Mouse (Mus musculus) CH12.LX (cell line): Measurements from ENCODE around the gene Tmem204. TPM values are rescaled to one million over a fixed set of nuclear protein-coding genes. Genes with fewer than 3 reads are reported as not detected.

Source experiments
- DNase-seq: peaks from one replicate; pipeline ENCODE4 v3.0.0-alpha.2; 2013; ENCODE audit errors: extremely low read depth
- H3K27ac ChIP-seq: 2 replicates; pipeline ENCODE4 v1.5.1; 2012; ENCODE audit warnings: low read depth, mild to moderate bottlenecking, control low read depth, moderate library complexity; ENCODE audit not compliant: insufficient read depth
- H3K27me3 ChIP-seq: replicated peaks from 2 replicates; pipeline ENCODE3; 2012; ENCODE audit warnings: inconsistent platforms
- H3K36me3 ChIP-seq, 2 experiments: replicated peaks in 1 of 2; 2 replicates each; pipeline versions ENCODE3 to v1.6.1; 2012; ENCODE audit warnings: inconsistent platforms in 1 of 2, low read length in 1 of 2, mild to moderate bottlenecking in 1 of 2, mixed read lengths in 1 of 2, moderate library complexity in 1 of 2; ENCODE audit not compliant: control insufficient read depth in 1 of 2, insufficient read depth in 1 of 2
- H3K4me1 ChIP-seq, 2 experiments: 2 replicates each; pipeline ENCODE4 v1.6.1; 2012; ENCODE audit warnings: inconsistent platforms in 1 of 2, moderate library complexity in 1 of 2; ENCODE audit not compliant: insufficient read depth in 2 of 2, control insufficient read depth in 1 of 2
- H3K4me2 ChIP-seq: 2 replicates; pipeline ENCODE4 v1.6.1; 2012; ENCODE audit warnings: low read depth, mild to moderate bottlenecking, control low read depth; ENCODE audit not compliant: poor library complexity, insufficient read depth, severe bottlenecking
- H3K4me3 ChIP-seq, 3 experiments: fragments of 150-350 bp in 1 of 3; sonication (generic) in 1 of 3; replicated peaks in 1 of 3; 2 replicates each; pipeline versions ENCODE3 to v1.5.1; 2011 to 2012; ENCODE audit warnings: low read depth in 2 of 3, low read length in 2 of 3, mild to moderate bottlenecking in 2 of 3, moderate library complexity in 2 of 3, control low read depth in 1 of 3, improper control_type of control experiment in 1 of 3, inconsistent platforms in 1 of 3, mixed read lengths in 1 of 3; ENCODE audit not compliant: poor library complexity in 1 of 3
- H3K79me2 ChIP-seq: replicated peaks from 2 replicates; pipeline ENCODE4 v1.6.1; 2012; ENCODE audit warnings: mild to moderate bottlenecking, moderate library complexity; ENCODE audit not compliant: control insufficient read depth, poor library complexity, insufficient read depth, severe bottlenecking; ENCODE audit errors: extremely low read depth
- H3K9ac ChIP-seq: 2 replicates; pipeline ENCODE4 v1.6.1; 2012; ENCODE audit warnings: low read depth, mild to moderate bottlenecking, control low read depth, moderate library complexity; ENCODE audit not compliant: insufficient read depth
- H3K9me3 ChIP-seq: replicated peaks from 2 replicates; pipeline ENCODE3; 2012; ENCODE audit warnings: low read length, inconsistent platforms, mixed read lengths
- BHLHE40 ChIP-seq: IDR thresholded peaks from 2 replicates; pipeline ENCODE4 v1.6.1; 2011; ENCODE audit warnings: mild to moderate bottlenecking, low read depth, low read length, improper control_type of control experiment
- CHD1 ChIP-seq: IDR thresholded peaks from 2 replicates; pipeline ENCODE4 v1.6.1; 2012; ENCODE audit warnings: low read depth, low read length, improper control_type of control experiment, inconsistent platforms
- CHD2 ChIP-seq: IDR thresholded peaks from 2 replicates; pipeline ENCODE4 v1.6.1; 2011; ENCODE audit warnings: low read length, improper control_type of control experiment
- CTCF ChIP-seq, 2 experiments: IDR thresholded peaks in 1 of 2; conservative IDR thresholded peaks in 1 of 2; 2 replicates each; pipeline ENCODE4 v1.5.1; 2011 to 2012; ENCODE audit warnings: low read depth in 2 of 2, low read length in 2 of 2, improper control_type of control experiment in 1 of 2, inconsistent platforms in 1 of 2, mild to moderate bottlenecking in 1 of 2, moderate library complexity in 1 of 2
- E2F4 ChIP-seq: IDR thresholded peaks from 2 replicates; pipeline ENCODE4 v1.6.1; 2011; ENCODE audit warnings: low read depth, low read length, improper control_type of control experiment; ENCODE audit not compliant: insufficient replicate concordance
- ELF1 ChIP-seq: IDR thresholded peaks from 2 replicates; pipeline ENCODE4 v1.6.1; 2014; ENCODE audit warnings: low read depth, mild to moderate bottlenecking, inconsistent platforms, low read length, improper control_type of control experiment
- EP300 ChIP-seq: IDR thresholded peaks from 2 replicates; pipeline ENCODE4 v1.6.1; 2011; ENCODE audit warnings: low read length, improper control_type of control experiment
- ETS1 ChIP-seq: conservative IDR thresholded peaks from 2 replicates; pipeline ENCODE4 v1.6.1; 2012; ENCODE audit warnings: low read depth, mild to moderate bottlenecking, inconsistent platforms, low read length, improper control_type of control experiment, moderate library complexity
- GABPA ChIP-seq: IDR thresholded peaks from 2 replicates; pipeline ENCODE4 v1.6.1; 2012; ENCODE audit warnings: low read depth, low read length, improper control_type of control experiment, inconsistent platforms; ENCODE audit not compliant: insufficient replicate concordance
- HCFC1 ChIP-seq: IDR thresholded peaks from 2 replicates; pipeline ENCODE4 v1.6.1; 2012; ENCODE audit warnings: low read depth, mild to moderate bottlenecking, inconsistent platforms, low read length, improper control_type of control experiment
- IRF4 ChIP-seq: IDR thresholded peaks from 2 replicates; pipeline ENCODE4 v1.6.1; 2014; ENCODE audit warnings: low read depth, mild to moderate bottlenecking, inconsistent platforms, low read length, improper control_type of control experiment
- JUN ChIP-seq: IDR thresholded peaks from 2 replicates; pipeline ENCODE4 v1.6.1; 2011; ENCODE audit warnings: low read depth, mild to moderate bottlenecking, low read length, improper control_type of control experiment, moderate library complexity; ENCODE audit not compliant: insufficient read depth
- JUND ChIP-seq: conservative IDR thresholded peaks from 2 replicates; pipeline ENCODE4 v1.6.1; 2011; ENCODE audit warnings: low read depth, low read length, improper control_type of control experiment
- KAT2A ChIP-seq: IDR thresholded peaks from 2 replicates; pipeline ENCODE4 v1.6.1; 2012; ENCODE audit warnings: low read length, improper control_type of control experiment, inconsistent platforms; ENCODE audit not compliant: insufficient replicate concordance
- MAFK ChIP-seq: IDR thresholded peaks from 2 replicates; pipeline ENCODE4 v1.6.1; 2011; ENCODE audit warnings: low read length, improper control_type of control experiment; ENCODE audit not compliant: insufficient replicate concordance
- MAX ChIP-seq: IDR thresholded peaks from 2 replicates; pipeline ENCODE4 v1.6.1; 2011; ENCODE audit warnings: low read length, improper control_type of control experiment
- MAZ ChIP-seq: IDR thresholded peaks from 2 replicates; pipeline ENCODE4 v1.6.1; 2012; ENCODE audit warnings: low read depth, mild to moderate bottlenecking, inconsistent platforms, low read length, improper control_type of control experiment, moderate library complexity
- MEF2A ChIP-seq: IDR thresholded peaks from 2 replicates; pipeline ENCODE4 v1.6.1; 2014; ENCODE audit warnings: low read depth, mild to moderate bottlenecking, inconsistent platforms, low read length, improper control_type of control experiment, borderline replicate concordance
- MXI1 ChIP-seq: IDR thresholded peaks from 2 replicates; pipeline ENCODE4 v1.6.1; 2011; ENCODE audit warnings: mild to moderate bottlenecking, low read depth, low read length, improper control_type of control experiment
- MYC ChIP-seq: IDR thresholded peaks from 2 replicates; pipeline ENCODE4 v1.6.1; 2011; ENCODE audit warnings: low read depth, mild to moderate bottlenecking, improper control_type of control experiment, low read length
- NELFE ChIP-seq: IDR thresholded peaks from 2 replicates; pipeline ENCODE4 v1.6.1; 2011; ENCODE audit warnings: low read depth, low read length, improper control_type of control experiment
- NRF1 ChIP-seq: IDR thresholded peaks from 2 replicates; pipeline ENCODE4 v1.6.1; 2014; ENCODE audit warnings: low read depth, mild to moderate bottlenecking, inconsistent platforms, low read length, improper control_type of control experiment, moderate library complexity
- PAX5 ChIP-seq: IDR thresholded peaks from 2 replicates; pipeline ENCODE4 v1.6.1; 2012; ENCODE audit warnings: low read length, inconsistent platforms, mixed read lengths
- POLR2A ChIP-seq: IDR thresholded peaks from 2 replicates; pipeline ENCODE4 v1.6.1; 2011; ENCODE audit warnings: low read depth, mild to moderate bottlenecking, improper control_type of control experiment, low read length
- POLR2AphosphoS2 ChIP-seq: IDR thresholded peaks from 2 replicates; pipeline ENCODE4 v1.6.1; 2011; ENCODE audit warnings: low read depth, low read length, improper control_type of control experiment
- RAD21 ChIP-seq: IDR thresholded peaks from 2 replicates; pipeline ENCODE4 v1.6.1; 2011; ENCODE audit warnings: low read depth, mild to moderate bottlenecking, low read length, improper control_type of control experiment, moderate library complexity
- RCOR1 ChIP-seq: conservative IDR thresholded peaks from 2 replicates; pipeline ENCODE4 v1.6.1; 2012; ENCODE audit warnings: low read depth, mild to moderate bottlenecking, inconsistent platforms, low read length, improper control_type of control experiment
- SIN3A ChIP-seq: IDR thresholded peaks from 2 replicates; pipeline ENCODE4 v1.6.1; 2012; ENCODE audit warnings: low read length, improper control_type of control experiment, inconsistent platforms
- SMC3 ChIP-seq: IDR thresholded peaks from 2 replicates; pipeline ENCODE4 v1.6.1; 2011; ENCODE audit warnings: low read depth, low read length, improper control_type of control experiment
- TBP ChIP-seq: conservative IDR thresholded peaks from 2 replicates; pipeline ENCODE4 v1.6.1; 2011; ENCODE audit warnings: low read depth, low read length, improper control_type of control experiment
- TCF12 ChIP-seq: IDR thresholded peaks from 2 replicates; pipeline ENCODE4 v1.6.1; 2014; ENCODE audit warnings: low read depth, mild to moderate bottlenecking, inconsistent platforms, low read length, improper control_type of control experiment
- UBTF ChIP-seq: IDR thresholded peaks from 2 replicates; pipeline ENCODE4 v1.6.1; 2012; ENCODE audit warnings: low read depth, mild to moderate bottlenecking, inconsistent platforms, low read length, improper control_type of control experiment, moderate library complexity
- USF1 ChIP-seq: IDR thresholded peaks from 2 replicates; pipeline ENCODE4 v1.6.1; 2014; ENCODE audit warnings: low read depth, mild to moderate bottlenecking, inconsistent platforms, low read length, improper control_type of control experiment
- USF2 ChIP-seq: conservative IDR thresholded peaks from 2 replicates; pipeline ENCODE4 v1.6.1; 2011; ENCODE audit warnings: low read depth, low read length, improper control_type of control experiment
- ZC3H11A ChIP-seq: IDR thresholded peaks from 2 replicates; pipeline ENCODE4 v1.6.1; 2012; ENCODE audit warnings: low read depth, mild to moderate bottlenecking, inconsistent platforms, low read length, improper control_type of control experiment
- ZKSCAN1 ChIP-seq: IDR thresholded peaks from 2 replicates; pipeline ENCODE4 v1.6.1; 2012; ENCODE audit warnings: low read depth, inconsistent platforms, low read length, improper control_type of control experiment, borderline replicate concordance
- ZMIZ1 ChIP-seq: IDR thresholded peaks from 2 replicates; pipeline ENCODE4 v1.6.1; 2012; ENCODE audit warnings: low read depth, mild to moderate bottlenecking, inconsistent platforms, low read length, improper control_type of control experiment
- ZNF384 ChIP-seq: IDR thresholded peaks from 2 replicates; pipeline ENCODE4 v1.6.1; 2012; ENCODE audit warnings: low read depth, low read length, improper control_type of control experiment, inconsistent platforms
- dilution Hi-C: fragments of 300-500 bp; cut with MboI; formaldehyde crosslinking; loops from 2 replicates; pipeline ENCODE4 v1.14.3; 2020; ENCODE audit warnings: low sequenced_read_pairs; ENCODE audit not compliant: extremely low pct_unique_long_range_greater_than_20kb, extremely low pct_ligation_motif_present
- in situ Hi-C: fragments of 300-500 bp; cut with MboI; formaldehyde crosslinking; loops from 3 replicates; pipeline ENCODE4 v1.14.3; 2019; ENCODE audit warnings: low sequenced_read_pairs, low pct_ligation_motif_present, low pct_unique_long_range_greater_than_20kb, mixed read lengths
- polyA plus RNA-seq: library from polyadenylated mRNA; unstranded; fragments of >175 nt; gene quantifications from 2 replicates; pipeline ENCODE4 v1.2.1, GENCODE M21; 2012; ENCODE audit warnings: low read depth; ENCODE audit not compliant: insufficient read length
- total RNA-seq, 2 experiments: library from RNA; depleted of rRNA; stranded (reverse); fragments of 300-350 nt in 1 of 2; fragments of >200 nt in 1 of 2; gene quantifications; 2 replicates each; pipeline ENCODE4 v1.2.3; 2012 to 2014

Tmem204 gene
- total and polyA plus RNA-seq, 3 experiments: 1.9 TPM; not detected in 2

DNA sequence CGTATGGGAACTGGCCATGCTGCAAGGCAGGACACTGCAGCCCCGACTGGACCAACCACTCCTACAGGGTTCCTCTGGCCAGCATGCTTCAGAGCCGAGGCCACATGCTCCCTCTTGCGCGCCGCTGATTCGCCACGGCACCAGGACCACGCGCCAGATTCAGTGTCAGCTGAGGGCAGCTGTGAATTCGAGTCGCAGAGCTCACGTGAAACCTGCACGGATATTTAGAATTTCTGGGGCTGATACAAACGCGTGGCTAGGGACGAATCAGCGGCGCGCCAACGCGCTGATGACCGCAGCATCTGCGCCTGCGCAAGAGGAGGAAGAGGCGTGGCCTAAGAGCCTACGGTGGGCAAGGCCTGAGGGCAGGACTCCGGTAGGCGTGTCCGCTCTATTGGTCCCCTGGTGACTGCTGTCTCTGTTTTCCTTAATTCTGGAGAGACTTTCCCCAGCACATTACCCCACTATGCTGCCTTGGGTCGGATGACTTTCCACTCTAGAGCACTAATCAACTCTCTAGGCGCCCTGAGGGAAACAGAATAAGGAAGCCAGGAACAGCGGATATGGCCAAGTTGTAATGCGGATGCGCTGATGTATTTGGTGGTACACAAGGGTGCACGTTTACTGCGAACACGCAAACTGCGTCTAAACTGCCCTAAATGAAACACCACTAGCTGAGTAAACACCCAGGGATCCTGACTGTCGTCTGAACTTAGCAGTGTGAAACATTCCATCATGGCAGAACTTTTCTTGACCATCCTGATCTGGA is 32.5 kb upstream of the Tmem204 start, which contains the start of gene Telo2:
TSS of gene Telo2 (minus strand) at position 304 of the 769 bp plus-strand sequence.
- H3K9ac ChIP-seq: peak within 1 kb of the TSS; percentile 67
- TF ChIP-seq UBTF: no peak
- no peak; the same call in 1 of the 2 replicates for TF ChIP-seq MAFK
- peak; percentile 98 for TF ChIP-seq ZC3H11A
- TF ChIP-seq MAX: peak; percentile 98
- peak; percentile 57; the same call in 1 of the 2 replicates for TF ChIP-seq TBP
- TF ChIP-seq ZNF384: no peak
- no peak for TF ChIP-seq USF2
- TF ChIP-seq JUND: no peak
- peak; percentile 28; the same call in 1 of the 2 replicates for TF ChIP-seq ETS1
- TF ChIP-seq HCFC1: peak; percentile 84
- TF ChIP-seq SIN3A: peak; percentile 85
- TF ChIP-seq BHLHE40: peak; percentile 88
- peak; percentile 74 for TF ChIP-seq MEF2A
- TF ChIP-seq MYC: peak; percentile 99
- peak; percentile 29; the same call in 1 of the 2 replicates for TF ChIP-seq IRF4
- peak; percentile 56; the same call in 1 of the 2 replicates for TF ChIP-seq ZMIZ1
- 0 out of 2 replicates have a peak, but pooled peaks have one; percentile 35 for TF ChIP-seq MAZ
- peak; percentile 69; the same call in 1 of the 2 replicates for TF ChIP-seq KAT2A
- TF ChIP-seq E2F4: peak; percentile 76; the same call in 1 of the 2 replicates
- TF ChIP-seq TCF12: peak; percentile 84
- no peak; the same call in 1 of the 2 replicates for TF ChIP-seq CHD1
- TF ChIP-seq ELF1: peak; percentile 71
- TF ChIP-seq JUN: no peak
- peak; percentile 98 for TF ChIP-seq MXI1
- no peak for TF ChIP-seq PAX5
- TF ChIP-seq CHD2: 0 out of 2 replicates have a peak, but pooled peaks have one; percentile 23
- TF ChIP-seq CTCF (conservative IDR thresholded peaks at IDR 0.05 in 1 of 2, IDR thresholded peaks at IDR 0.05 in 1 of 2; ENCODE audit: low read depth in 2 of 2, low read length in 2 of 2): no peak
- TF ChIP-seq POLR2A: peak; percentile 84
- no peak for TF ChIP-seq EP300
- 0 out of 2 replicates have a peak, but pooled peaks have one; percentile 31 for TF ChIP-seq USF1
- no peak for TF ChIP-seq RAD21
- TF ChIP-seq POLR2AphosphoS2: peak; percentile 66; the same call in 1 of the 2 replicates
- no peak for TF ChIP-seq SMC3
- peak; percentile 95 for TF ChIP-seq NRF1
- no peak for TF ChIP-seq RCOR1
- no peak for TF ChIP-seq GABPA
- TF ChIP-seq ZKSCAN1: no peak
- peak; percentile 87 for TF ChIP-seq NELFE
- no peaks in the 10 kb centered on the region for H3K9me3 ChIP-seq
- peak; percentile 91 for DNase-seq
- peaks cover 3 to 34% of the 10 kb centered on the region in 2 experiments for H3K36me3 ChIP-seq
- H3K79me2 ChIP-seq: no peaks in the 10 kb centered on the region
- peaks cover 34% of the 10 kb centered on the region for H3K27me3 ChIP-seq
- peak within 1 kb of the TSS; percentile 53 for H3K4me2 ChIP-seq
- dilution Hi-C loops: no loop called here
- peaks cover 2 to 30% of the 10 kb centered on the region in 2 experiments; a peak in 3 of 4 replicates for H3K4me1 ChIP-seq
- peak within 1 kb of the TSS; percentile 35; the same call in 1 of the 2 replicates for H3K27ac ChIP-seq
- in situ Hi-C loops: no loop called here
- peak within 1 kb of the TSS; percentile 72 to 79 (median 73) for H3K4me3 ChIP-seq
